Mouse (Mus musculus) heart, embryonic 11.5 days (tissue): Measurements from ENCODE around the gene Zfp281. TPM values are rescaled to one million over a fixed set of nuclear protein-coding genes. Genes with fewer than 3 reads are reported as not detected.
A peak's percentile ranks its signal among the peaks of the same experiment; 100 is the strongest.

Source experiments
- ATAC-seq: fragments of 200-750 bp; cut with Nextera tagmentation; replicated peaks from 2 replicates; pipeline ENCODE4 v1.8.0; 2017; ENCODE audit warnings: moderate library complexity; ENCODE audit not compliant: insufficient number of reproducible peaks, low FRiP score, low TSS enrichment
- H3K27ac ChIP-seq: fragments of 300-500 bp; sonication (generic); 2 replicates; pipeline ENCODE4 v1.5.1; 2014; ENCODE audit warnings: mild to moderate bottlenecking, low read depth, low read length
- H3K27me3 ChIP-seq: fragments of 300-500 bp; sonication (generic); 2 replicates; pipeline ENCODE4 v1.6.1; 2014; ENCODE audit warnings: mild to moderate bottlenecking, low read length, mixed read lengths; ENCODE audit not compliant: control insufficient read depth, insufficient read depth
- H3K36me3 ChIP-seq: fragments of 300-500 bp; sonication (generic); 2 replicates; pipeline ENCODE4 v1.6.1; 2014; ENCODE audit warnings: mild to moderate bottlenecking, low read length, moderate library complexity, mixed read lengths; ENCODE audit not compliant: control insufficient read depth, insufficient read depth
- H3K4me1 ChIP-seq: fragments of 300-500 bp; sonication (generic); 2 replicates; pipeline ENCODE4 v1.6.1; 2014; ENCODE audit warnings: low read length; ENCODE audit not compliant: control insufficient read depth, insufficient read depth
- H3K4me2 ChIP-seq: fragments of 300-500 bp; sonication (generic); 2 replicates; pipeline ENCODE4 v1.6.1; 2014; ENCODE audit warnings: mild to moderate bottlenecking, moderate library complexity
- H3K4me3 ChIP-seq: fragments of 300-500 bp; sonication (generic); 2 replicates; pipeline ENCODE4 v1.5.1; 2014; ENCODE audit warnings: low read depth, low read length
- H3K9ac ChIP-seq: fragments of 300-500 bp; sonication (generic); 2 replicates; pipeline ENCODE4 v1.6.1; 2014; ENCODE audit warnings: mild to moderate bottlenecking, low read depth, low read length, moderate library complexity
- H3K9me3 ChIP-seq: fragments of 300-500 bp; sonication (generic); replicated peaks from 2 replicates; pipeline ENCODE4 v1.6.1; 2016; ENCODE audit warnings: low read length; ENCODE audit not compliant: control insufficient read depth
- whole genome bisulfite sequencing: fragments of 180-500 bp; shearing (Covaris S2); extraction: QIAGEN DNeasy Blood & Tissue Kit; methylation state at CpG from one replicate; pipeline ENCODE4 v1.1.7; 2014; ENCODE audit not compliant: insufficient replicate concordance; 5-methylcytosine and 5-hydroxymethylcytosine counted together
- polyA plus RNA-seq: library from polyadenylated mRNA; unstranded; fragments of >200 nt; fragmentation: Nextera tagmentation; extraction: Ambion mirVana; gene quantifications from 2 replicates; pipeline ENCODE4 v1.2.1, GENCODE M21; 2014

The Zfp281 gene
- polyA plus RNA-seq = 17.4 and 17.5 TPM in 2 replicates

- H3K27me3 ChIP-seq = no peaks in the 10 kb centered on the region
- peak within 1 kb of the TSS; percentile 93 for H3K4me3 ChIP-seq
- 2% methylated on average over 45 of the region's 45 CpGs for WGBS
- H3K4me1 ChIP-seq = peaks cover 20% of the 10 kb centered on the region
- H3K9me3 ChIP-seq = no peaks in the 10 kb centered on the region
- H3K4me2 ChIP-seq = peak within 1 kb of the TSS; percentile 92
- ATAC-seq = peak; percentile 97
- peak within 1 kb of the TSS; percentile 98 for H3K9ac ChIP-seq
- H3K27ac ChIP-seq = peak within 1 kb of the TSS; percentile 82
- H3K36me3 ChIP-seq = peaks cover 7% of the 10 kb centered on the region
Observed at GRCm38 (mm10) chr1:136624146-136625018, at the start of gene Zfp281. TSS of gene Zfp281 (plus strand) at chr1:136624901.

- H3K36me3 ChIP-seq = no peaks in the 10 kb centered on the region
- H3K4me2 ChIP-seq = peak overlapping the region; percentile 54
- H3K9ac ChIP-seq = no peak overlapping the region
- no peak for ATAC-seq
- H3K27me3 ChIP-seq = no peaks in the 10 kb centered on the region
- 26% methylated on average over 16 of the region's 16 CpGs for WGBS
- peaks cover 4% of the 10 kb centered on the region; the same call in 1 of the 2 replicates for H3K4me1 ChIP-seq
- no peak overlapping the region for H3K27ac ChIP-seq
- H3K9me3 ChIP-seq = no peaks in the 10 kb centered on the region
- H3K4me3 ChIP-seq = no peak overlapping the region
Observed at GRCm38 (mm10) chr1:136577890-136578663, 46.6 kb upstream of the Zfp281 start.

DNA sequence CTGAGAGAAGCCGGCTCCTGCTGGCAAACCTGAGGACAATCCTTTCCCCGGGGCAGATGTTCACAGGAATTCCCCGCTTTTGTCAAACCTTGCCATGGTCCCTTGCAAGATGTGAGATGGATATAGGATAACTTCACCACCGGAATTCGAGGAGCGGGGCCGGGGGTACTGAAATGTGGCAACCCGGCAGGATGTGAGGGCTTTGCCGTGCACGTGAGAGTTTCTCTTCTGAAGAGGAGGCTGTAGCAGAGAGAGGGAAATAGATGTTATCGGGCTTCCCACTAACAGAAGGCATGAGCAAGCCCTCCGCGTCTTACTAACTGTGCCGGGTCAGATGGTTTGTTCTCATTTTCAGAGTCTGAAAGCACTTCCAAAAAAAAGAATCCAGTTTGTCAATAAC is 45.3 kb upstream of the Zfp281 start:
- H3K27ac ChIP-seq = no peak overlapping the region
- H3K9ac ChIP-seq = no peak overlapping the region
- no peaks in the 10 kb centered on the region for H3K36me3 ChIP-seq
- WGBS = 66% methylated on average over 14 of the region's 14 CpGs
- H3K9me3 ChIP-seq = no peaks in the 10 kb centered on the region
- no peak overlapping the region for H3K4me2 ChIP-seq
- H3K4me1 ChIP-seq = peaks cover 4% of the 10 kb centered on the region; the same call in 1 of the 2 replicates
- no peak overlapping the region for H3K4me3 ChIP-seq
- no peak for ATAC-seq
- no peaks in the 10 kb centered on the region for H3K27me3 ChIP-seq

DNA sequence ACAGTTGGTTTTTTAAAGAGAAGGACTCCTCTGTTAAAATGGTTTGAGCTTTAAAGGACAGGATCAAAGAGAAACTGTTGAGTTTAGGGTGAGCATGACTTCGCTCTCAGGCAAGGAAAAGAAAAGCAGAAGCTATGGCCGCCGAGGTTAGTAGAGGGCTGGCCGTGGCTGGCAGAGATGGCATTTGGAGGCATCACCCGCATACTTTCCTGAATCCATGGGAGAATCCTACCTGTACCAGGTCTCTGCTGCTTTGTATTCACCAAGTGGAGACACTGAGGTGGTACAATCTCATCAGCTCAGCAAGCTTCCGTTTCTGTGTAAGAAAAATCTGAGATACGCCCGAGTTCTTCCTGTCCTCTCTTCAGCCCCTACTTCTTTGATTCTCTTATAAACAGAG is 44.4 kb upstream of the Zfp281 start:
- Histone ChIP-seq H3K9me3 (no peaks in the 10 kb centered on the region), H3K36me3 (no peaks in the 10 kb centered on the region), H3K27ac (no peak overlapping the region), H3K4me1 (peaks cover 4% of the 10 kb centered on the region; the same call in 1 of the 2 replicates), H3K27me3 (no peaks in the 10 kb centered on the region), H3K4me3 (no peak overlapping the region), H3K4me2 (no peak overlapping the region), H3K9ac (no peak overlapping the region)
- ATAC-seq = no peak
- 79% methylated on average over 8 of the region's 8 CpGs for WGBS

- ATAC-seq = no peak
- Histone ChIP-seq H3K36me3 (no peaks in the 10 kb centered on the region), H3K27me3 (no peaks in the 10 kb centered on the region), H3K9me3 (no peaks in the 10 kb centered on the region), H3K9ac (no peak overlapping the region), H3K4me2 (no peak overlapping the region), H3K4me1 (peaks cover 4% of the 10 kb centered on the region; the same call in 1 of the 2 replicates), H3K4me3 (no peak overlapping the region), H3K27ac (no peak overlapping the region)
- WGBS = 83% methylated on average over 8 of the region's 8 CpGs
Observed at GRCm38 (mm10) chr1:136581841-136582240, 42.9 kb upstream of the Zfp281 start.

DNA sequence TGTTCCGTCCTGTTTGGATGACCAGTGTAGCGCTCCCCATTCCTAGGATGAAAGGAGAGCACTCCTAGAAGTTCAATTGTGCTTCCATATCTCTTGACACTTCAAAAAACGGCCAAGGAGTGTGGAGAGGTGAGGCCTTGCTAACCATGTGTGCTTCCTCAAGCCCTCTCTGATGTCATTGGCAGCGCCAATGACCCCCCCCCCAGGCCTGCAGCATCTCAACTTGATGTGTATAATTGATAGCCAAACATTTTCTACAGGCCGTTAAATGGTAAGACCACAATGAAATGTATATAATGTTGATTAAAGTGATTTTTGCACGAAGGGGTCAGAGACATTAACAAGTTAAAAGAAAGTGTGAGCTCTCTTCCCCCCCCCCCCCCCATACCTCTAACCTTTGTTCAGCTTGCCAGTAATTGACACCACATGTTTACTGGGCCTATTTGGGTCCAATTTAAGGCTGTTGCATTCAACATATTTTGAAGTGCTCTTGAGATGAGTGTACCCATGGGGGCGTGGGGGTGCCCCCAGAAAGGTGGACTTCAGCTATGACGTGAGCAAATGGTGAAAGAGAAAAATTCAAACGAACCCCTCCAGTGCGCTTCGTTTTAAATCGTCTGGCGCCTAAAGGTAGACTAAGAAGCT is 36.8 kb upstream of the Zfp281 start:
- Histone ChIP-seq H3K27me3 (no peaks in the 10 kb centered on the region; the same call in 1 of the 2 replicates), H3K4me2 (no peak overlapping the region), H3K27ac (no peak overlapping the region), H3K4me1 (0 out of 2 replicates have a peak, but pooled peaks cover 2% of the 10 kb centered on the region), H3K9ac (no peak overlapping the region), H3K36me3 (no peaks in the 10 kb centered on the region), H3K9me3 (no peaks in the 10 kb centered on the region), H3K4me3 (no peak overlapping the region)
- no peak for ATAC-seq
- WGBS = 66% methylated on average over 13 of the region's 13 CpGs

DNA sequence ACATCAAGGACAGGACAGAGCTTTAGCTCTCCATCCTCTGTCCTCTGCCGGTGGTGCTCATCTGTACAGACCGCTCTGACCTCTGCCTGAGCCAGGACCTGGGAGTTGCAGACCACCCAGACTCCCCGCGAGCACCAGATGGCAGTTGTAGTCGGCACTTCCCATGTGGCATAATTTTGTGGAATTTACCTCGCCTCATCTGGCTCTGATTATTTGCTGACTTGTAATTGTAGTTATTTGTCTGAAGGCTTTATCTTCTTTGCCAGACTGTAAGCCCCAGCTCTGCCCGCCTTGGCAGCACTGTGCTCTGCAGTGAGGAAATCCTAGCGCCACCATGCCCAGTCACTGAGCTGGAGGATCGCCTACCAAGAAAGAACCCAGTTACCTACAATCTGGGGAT is 35.8 kb upstream of the Zfp281 start:
- Histone ChIP-seq H3K4me3 (peak overlapping the region; percentile 23), H3K27ac (no peak overlapping the region), H3K27me3 (no peaks in the 10 kb centered on the region; the same call in 1 of the 2 replicates), H3K9me3 (no peaks in the 10 kb centered on the region), H3K9ac (no peak overlapping the region), H3K4me1 (0 out of 2 replicates have a peak, but pooled peaks cover 2% of the 10 kb centered on the region), H3K4me2 (peak overlapping the region; percentile 61), H3K36me3 (no peaks in the 10 kb centered on the region)
- no peak for ATAC-seq
- WGBS = 12% methylated on average over 9 of the region's 9 CpGs

GRCm38 (mm10) chr1:136592741-136593140 is 32.0 kb upstream of the Zfp281 start:
- no peak overlapping the region for H3K4me3 ChIP-seq
- H3K4me2 ChIP-seq = no peak overlapping the region
- H3K9ac ChIP-seq = no peak overlapping the region
- H3K27ac ChIP-seq = no peak overlapping the region
- H3K36me3 ChIP-seq = no peaks in the 10 kb centered on the region
- no peak for ATAC-seq
- H3K27me3 ChIP-seq = no peaks in the 10 kb centered on the region; the same call in 1 of the 2 replicates
- WGBS = 91% methylated on average over 2 of the region's 2 CpGs
- no peaks in the 10 kb centered on the region for H3K9me3 ChIP-seq
- H3K4me1 ChIP-seq = 0 out of 2 replicates have a peak, but pooled peaks cover 2% of the 10 kb centered on the region
